Mouse (Mus musculus): ENCODE results near the gene Gm20388.

Gene Gm20388

DNA sequence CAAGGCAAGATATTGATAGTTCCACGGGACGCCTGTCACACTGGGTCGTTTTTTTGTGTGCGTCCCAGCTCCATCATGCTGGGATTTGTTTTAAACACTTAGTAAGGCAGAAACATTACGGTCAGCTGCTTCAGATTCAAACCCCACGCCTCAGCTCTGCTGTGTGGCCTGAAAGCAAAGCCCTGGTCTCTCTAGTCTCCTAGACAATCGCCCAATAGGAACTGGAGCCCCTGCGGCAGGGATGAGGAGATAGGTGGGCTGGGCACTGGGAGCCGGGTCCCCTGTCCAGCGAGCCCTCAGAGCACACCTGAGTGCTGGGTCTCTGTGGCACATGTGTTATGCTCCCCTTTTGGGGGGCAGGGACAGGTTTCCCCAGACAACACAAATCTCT, 267.5 kb downstream of the Gm20388 start:
- no peak for DNase-seq

DNA sequence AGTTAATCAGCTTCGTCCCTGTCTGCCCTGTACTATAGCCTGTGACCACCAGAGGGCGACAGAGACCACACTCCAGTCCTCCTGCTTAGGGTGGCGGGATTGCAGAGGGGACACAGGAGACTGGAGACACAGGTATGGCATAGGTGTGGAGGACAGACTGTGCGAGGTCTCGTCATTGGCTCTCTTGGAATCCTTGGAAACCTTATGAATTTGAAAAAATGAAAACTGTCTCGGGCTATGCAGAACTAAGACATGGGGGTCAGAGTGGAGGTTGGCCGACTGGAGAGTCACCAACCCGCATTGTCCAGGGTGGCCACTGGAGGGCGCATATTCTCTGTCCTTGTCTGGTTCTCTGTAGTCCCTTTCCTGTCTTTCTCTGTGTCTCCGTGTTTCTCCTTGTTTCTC, 268.4 kb downstream of the Gm20388 start:
- DNase-seq = peak; percentile 95

DNA sequence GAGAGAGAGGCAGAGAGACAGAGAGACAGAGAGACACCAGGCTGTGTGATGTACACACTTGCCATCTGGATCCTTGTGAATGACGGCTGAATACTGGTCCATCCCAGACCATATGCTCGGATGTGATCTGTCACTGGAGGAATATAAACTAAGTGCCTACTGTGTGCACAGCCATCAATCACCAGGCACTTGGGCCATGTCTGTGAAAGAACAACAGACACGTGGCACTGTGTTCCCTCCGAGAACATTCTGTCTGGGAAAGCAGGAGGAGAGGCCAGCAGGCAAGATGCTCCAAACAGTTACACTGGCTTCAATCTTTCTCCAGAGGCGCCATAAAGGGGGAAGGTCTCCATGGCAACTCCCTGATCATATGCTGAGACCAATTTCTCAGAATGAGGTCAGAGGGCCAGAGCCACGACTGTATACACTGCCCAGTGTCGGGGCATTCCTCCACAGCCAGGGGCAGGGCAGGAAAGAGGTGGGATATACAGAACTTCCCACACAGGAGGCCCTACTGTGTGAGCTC, 269.9 kb downstream of the Gm20388 start:
- DNase-seq = peak; percentile 46

DNA sequence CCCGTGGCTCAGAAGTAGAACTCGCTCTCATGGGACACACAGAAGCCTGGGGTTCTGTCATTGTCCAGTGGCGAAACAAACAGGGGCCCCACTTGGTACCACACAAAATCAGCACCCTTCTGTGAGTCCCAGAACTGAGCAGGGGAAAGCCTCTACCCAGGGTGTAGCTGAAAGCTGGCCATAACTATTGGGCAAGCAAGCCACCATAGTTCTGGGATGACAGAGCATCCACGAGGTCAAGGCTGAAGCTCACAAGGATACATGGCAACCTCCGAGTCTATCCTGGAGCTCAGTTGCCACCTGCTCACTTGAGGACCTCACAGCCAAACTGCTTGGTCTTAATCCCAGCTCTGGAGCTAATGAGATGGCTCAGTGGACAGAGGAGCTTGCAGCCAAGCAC, 270.6 kb downstream of the Gm20388 start:
- no peak for DNase-seq

DNA sequence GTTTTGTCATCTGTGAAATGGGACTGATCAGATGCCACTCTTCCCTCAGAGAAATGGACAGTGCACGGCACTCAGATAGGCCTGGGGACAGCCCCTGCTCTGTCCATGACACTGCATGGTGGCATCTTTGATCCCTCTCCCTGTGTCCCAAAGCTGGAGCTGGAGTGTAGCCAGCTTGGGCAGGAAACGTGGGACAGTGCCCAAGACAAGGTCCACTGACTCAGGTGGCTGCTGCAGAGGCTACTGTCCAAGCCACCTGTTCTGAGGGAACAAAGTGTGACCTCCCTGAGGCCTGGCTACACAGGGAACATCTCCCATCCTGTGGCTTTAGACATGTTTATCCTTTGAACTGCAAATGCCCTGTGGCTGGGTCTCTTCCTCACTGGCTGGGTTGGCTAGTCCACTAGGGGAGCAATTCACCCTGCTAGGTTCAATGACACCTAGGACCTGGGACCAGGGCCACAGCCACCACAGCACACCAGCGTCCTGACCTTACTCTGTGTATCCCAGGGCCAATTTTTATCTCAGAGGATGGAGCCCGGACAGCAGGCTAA, 271.3 kb downstream of the Gm20388 start:
- no peak for DNase-seq

DNA sequence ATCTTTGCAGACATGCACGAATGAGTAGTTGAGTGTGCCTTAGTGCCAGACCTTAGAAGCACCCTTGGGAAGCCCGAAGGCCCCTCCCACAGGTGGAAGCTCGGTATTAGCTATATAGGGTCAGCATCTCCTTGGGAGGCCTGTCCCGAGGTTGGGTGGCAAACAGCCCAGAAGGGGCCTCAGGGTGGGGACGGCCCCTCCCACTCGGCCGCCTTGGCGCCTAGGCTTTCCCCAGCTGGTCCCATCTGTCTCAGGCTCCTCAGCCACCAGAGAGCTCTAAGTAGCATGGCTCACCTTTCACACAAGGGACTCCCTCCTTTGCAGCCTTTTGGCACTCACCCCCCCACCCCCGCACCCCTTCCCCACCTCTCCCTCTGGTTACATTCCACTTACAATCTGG, 273.7 kb downstream of the Gm20388 start:
- peak; percentile 68 for DNase-seq

DNA sequence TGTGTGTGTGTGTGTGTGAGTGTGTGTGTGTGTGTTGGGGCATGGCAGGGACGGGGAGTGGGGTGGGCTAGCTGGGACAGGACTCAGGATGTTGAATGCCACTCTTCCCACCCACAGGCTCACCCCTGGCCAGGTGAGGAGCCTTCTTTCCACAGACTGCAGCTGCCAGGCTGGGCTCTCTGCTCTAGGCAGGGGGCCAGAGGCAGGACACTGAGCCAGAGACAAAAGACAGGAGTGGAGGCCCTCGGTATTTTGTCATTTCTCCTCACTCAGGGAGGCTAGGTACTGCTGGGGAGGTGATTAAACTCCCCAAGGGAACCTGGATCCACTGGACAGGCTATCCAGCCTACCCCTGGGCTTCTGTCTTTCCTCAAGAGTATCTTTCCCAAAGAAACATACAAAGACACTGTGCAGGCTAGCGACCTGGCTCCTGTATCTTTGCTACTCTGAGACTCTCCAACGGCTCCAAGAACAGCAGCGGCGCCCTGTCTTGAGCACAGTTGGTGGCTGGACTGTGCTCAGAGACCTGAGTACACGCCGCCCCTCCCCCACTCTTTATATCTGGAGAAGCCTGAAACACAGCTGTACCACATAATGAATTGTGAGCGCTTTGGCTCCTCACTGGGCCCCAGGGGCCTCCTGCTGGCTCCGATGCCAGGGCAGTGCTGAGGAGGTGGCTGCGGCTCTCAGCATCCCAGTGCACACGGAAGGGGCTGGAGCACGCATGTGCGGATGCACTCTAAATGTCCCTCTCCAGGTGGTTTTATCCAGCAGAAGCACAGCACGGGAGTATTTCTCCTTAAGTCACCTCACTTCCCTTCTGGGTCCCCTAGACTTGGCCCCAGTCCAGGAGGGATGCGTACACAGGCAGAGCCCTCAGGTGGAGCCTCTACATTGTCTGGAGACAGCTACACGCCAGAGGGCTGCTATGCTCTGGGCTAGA, 274.5 kb downstream of the Gm20388 start:
- peak; percentile 64 for DNase-seq

DNA sequence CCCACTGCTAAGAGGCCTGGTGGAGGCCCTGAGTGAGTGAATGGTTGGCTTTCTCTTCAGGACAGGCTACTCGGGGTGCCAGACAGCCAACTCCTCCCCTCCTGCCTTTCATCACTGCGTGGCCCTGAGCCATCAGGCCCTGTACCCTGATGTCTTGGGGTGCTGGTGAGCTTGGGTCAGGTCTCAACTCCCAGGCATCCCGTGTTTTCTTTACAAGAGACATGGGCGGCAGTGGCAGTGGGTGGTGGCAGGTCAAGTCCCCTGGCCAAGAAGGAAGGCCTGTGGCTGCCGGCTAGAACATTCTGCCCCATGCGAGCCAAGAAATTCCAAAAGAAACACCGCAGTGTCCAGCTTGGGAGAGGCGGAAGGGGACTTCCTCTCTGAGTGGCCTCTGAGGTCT, 275.8 kb downstream of the Gm20388 start:
- peak; percentile 77 for DNase-seq

DNA sequence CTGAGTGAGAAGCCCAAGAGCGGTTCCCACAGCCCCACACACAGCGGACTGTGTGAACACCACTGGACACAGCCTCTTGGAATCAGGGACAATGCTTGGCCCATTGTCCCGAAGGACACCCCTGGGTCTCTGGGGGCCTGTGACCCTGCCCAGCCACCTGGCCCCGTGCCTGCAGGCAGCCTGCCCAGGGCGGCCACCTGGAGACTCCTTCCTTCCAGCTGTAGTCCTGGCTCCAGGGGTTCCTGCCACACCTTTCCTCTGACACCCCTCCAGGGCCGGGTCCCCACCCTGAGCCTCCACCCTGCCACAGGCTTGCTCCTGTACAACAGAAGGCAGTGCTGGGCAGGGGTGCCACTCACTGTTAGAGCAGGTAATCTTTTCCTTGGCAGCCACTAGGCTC, 277.9 kb downstream of the Gm20388 start:
- peak; percentile 53 for DNase-seq

DNA sequence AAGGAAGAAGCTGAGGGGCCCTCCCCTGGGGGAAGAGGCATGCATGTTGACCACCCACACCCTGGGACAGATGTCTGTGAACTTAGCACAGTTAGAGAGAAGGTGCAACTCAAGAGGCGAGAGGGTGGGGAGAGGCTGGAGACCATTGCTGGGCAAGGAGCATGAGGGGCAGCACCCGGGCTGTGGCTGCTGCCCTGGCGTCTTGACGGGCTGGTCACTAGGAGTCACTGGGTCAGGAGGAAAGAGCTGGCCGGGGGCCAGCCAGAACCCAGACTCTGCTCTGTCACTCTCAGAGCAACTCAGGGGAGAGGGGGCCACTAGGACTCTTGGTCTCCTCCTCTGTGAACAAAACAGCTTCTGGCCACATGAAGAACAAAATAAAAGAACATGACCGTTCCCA, 278.8 kb downstream of the Gm20388 start:
- no peak for DNase-seq

DNA sequence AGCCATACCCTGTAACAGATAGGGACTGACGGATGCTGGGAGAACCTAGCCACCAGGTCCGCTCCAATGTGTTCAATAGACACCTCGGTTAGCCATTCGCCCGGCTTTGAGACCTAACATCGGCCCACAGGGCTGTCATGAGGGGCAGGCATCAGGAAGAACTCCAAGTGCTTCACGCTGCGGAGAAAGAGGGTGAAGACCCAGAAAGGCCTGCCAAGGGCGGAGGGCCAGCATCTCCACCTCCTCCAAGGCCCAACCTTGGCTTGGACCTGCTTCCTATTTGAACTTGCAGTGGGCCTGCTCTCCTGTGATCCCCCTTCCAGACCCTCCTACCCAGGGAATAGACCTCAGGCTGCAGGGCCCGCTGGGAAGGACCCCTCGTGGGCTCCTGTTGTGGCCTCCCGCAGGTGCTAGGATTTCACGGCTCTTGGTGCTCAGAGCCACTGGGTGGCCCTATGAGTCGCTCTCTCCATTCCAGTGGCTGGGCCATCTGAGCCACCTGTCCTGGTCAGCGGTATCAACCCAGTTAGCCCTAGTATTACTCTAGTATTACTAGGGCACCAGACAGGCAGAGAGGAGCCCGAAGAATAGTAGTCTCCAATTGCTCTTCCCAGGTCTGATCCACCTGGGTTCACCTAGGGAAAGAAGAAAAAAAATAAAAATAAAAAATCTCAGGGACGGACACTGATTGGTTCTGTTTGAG, 279.6 kb downstream of the Gm20388 start:
- DNase-seq = no peak

DNA sequence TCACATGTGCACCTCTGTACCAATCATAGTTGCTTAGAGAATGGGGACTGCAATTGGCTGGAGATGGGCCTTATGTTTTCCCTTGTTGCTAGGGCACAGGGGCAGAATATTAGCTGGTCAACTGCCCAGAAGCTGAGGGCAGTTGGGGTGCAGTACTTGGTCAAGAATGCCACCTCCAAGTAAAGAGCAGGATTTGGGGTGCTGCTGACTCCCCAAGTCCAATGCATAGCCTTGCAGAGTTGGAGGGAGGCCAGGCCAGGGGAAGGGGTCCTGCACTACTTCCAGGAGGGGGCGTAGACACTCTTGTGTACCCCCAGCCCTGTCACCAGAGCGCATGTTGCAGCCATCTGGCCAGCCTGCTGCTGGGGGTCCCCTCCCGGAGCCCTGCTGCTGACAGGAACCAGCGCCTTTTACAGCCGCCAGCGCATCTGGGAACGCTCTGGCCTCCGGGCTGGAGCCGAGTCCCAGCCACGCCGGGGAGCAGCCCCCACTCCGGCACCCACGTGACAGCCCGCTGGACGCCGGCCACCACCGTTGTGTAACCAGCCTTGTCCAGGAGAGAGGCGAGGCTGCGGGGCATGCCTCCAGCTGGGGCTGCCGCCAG, 280.3 kb downstream of the Gm20388 start:
- peak; percentile 98 for DNase-seq

DNA sequence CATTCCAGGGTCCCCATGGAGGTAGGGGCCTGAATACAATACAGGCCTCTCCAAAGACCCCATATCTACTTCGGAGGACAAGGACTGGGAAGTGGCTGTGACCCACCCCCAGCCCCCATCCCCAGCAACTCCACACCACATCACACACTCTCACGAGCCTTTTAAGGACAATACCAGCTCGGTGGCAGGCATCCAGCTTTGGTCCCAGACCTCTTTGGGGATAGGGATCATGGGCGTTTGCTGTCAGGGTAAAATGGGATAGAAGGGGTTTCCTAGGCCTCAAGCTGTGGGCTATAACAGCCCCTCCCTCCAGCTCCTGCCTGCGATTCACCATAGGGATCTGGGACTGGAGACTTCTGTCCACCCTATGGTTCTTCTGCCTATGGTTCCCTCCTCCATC, 281.0 kb downstream of the Gm20388 start:
- DNase-seq = no peak

DNA sequence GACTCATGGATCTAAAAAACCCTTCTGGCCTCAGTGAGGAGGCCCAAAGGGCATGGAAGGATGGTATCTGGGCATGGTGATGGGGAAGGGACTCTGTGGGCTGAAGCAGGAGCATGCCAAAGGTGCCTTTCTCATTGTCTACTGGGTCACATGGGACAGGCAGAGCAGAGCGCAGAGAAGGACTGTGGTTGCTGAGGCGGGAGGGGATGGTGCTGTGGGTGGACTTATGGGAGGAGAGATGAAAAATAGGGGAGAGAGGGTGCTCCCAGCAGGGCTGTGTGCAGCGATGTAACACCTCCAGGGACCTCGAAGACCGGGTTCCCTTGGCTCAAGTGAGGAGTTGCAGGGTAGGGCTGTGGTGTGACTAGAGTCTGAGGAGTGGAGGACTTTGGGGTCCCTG, 281.5 kb downstream of the Gm20388 start:
- DNase-seq = no peak

DNA sequence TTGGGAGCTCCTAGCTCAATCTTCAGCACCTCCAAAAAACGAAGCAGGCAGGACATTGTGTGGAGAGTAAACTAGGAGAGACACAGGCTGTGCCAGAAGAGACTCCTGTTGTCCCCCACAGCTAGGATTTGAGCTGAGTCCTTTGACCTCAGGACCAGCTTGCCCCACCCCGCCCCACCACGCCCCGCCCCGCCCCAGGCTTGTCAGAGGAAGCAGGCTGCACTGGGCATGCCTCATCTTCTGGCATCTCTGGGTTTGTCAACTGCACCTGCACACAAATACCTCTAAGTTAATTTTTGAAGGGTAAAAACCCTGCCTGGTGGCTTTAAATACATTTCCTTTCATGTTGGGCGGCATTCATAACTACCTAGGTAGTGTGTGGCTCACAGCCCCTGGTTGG, 290.7 kb downstream of the Gm20388 start:
- no peak for DNase-seq

DNA sequence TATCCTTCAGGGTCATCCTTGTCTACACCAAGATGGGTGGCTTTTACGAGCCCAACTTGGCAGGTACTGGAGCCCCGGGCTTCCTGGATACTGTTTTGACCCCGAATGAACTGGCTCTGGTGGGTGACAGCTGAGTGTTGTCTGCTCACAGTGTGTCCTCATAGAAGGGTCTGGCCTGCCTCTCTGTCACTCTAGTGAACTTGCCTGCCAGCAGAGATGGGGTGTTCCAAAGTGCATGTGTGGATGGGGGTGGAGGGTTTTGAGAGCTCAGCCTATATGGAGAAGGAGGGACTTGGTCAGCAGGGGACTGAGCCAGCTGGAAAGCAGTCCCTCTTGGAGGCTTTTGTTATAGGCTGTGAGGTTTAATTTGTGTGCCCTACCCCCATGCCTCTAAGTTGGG, 291.9 kb downstream of the Gm20388 start:
- DNase-seq = peak; percentile 77

DNA sequence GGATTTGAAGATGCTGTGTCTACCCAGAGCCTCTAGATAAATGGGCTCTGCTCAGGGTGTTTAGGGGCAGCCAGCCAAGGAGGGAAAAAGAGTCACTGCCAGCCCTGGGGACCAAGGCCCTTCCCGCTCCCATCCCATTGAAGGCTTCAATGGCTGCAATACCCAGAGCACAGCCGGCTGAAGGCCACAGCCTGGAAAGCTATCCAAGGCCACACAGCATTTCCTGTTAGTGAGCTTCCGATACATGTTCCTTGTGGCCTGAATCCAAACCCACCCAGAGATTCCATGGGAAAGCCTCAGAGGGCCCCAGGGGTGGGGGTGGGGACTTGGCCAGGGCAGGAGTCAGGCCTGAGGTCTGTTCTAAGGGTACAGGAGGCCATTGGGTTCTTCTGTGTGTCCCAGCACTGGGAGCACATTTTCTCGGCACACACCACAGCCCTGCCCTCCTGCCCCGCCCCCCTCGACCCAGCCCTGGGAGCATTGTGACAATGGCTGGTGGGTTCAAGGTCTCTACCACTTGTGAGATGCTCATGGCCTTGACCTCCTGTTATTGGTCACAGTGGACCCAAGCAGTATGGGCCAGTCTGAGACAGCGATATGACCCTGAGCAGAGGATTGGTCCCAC, 294.2 kb downstream of the Gm20388 start:
- peak; percentile 85 for DNase-seq

DNA sequence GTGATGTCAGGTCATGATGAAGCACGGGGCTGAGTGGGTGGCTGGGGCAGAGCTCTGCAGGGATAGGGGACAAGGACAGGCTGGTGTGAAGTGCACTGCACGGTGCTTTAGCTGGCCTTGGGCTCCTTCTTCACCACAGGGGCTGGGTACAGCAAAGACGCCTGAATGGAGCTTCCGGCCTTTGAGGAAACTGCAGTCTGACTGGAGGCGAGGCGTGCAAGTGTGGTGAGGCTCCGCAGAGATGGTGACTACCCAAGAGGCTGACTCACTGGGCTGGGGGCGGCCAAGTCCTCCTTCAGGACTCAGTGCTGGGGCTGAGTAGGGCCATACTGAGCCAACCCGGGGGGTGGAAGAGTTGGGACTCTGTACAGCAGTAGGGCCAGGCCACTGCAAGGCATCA, 295.3 kb downstream of the Gm20388 start:
- DNase-seq = no peak

DNA sequence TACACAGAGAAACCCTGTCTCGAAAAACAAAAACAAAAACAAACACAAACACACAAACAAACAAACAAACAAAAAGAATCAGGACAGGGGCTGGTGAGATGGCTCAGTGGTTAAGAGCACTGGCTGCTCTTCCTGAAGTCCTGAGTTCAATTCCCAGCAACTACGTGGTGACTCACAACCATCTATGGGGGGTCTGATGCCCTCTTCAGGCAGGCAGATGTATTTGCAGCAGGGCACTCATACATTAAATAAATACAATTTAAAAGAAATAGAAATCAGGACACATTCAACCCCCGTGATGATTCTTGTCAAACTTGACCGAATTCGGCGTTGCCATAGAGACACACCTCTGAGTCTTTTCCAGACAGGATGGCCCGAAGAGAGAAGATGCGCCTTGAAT, 296.7 kb downstream of the Gm20388 start:
- DNase-seq = no peak

DNA sequence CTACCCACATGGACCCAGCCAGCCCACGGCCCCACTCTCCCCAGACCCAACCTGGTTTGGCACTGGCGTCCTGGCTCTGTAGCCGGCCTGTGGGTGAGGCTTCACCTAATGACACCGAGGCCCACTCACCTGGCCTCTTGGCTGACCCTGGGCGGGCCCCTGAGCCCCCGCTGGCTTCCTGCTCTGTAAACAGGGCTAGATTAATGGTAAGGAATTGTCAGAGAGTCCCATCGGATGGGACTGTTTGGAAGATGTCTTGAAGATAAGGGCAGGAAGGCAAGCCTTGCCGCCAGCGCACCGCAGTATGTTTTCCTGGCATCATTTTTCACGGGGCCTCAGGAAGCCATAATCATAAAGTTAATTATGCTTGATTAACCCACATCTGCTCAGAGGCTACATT, 297.5 kb downstream of the Gm20388 start:
- no peak for DNase-seq

DNA sequence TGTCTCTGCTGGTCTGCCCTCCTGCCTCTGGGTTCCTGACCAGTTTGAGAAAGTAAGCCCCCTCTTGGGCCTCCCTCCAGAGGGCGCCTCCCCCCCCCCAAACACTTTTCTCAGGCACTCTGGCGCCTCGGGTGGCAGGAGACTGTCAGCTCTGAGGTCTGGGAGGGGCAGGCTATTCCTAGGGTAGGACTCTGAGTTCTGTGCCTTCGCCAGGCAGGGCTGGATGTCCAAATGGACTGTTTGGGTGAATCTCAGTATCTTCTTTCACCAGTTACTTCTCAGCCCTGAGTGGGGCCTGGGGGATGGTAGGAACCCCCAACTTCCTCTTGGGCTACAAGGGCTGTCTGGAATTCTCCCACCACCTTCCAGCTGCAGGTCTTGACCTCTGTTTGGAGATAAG, 300.7 kb downstream of the Gm20388 start:
- DNase-seq = no peak

DNA sequence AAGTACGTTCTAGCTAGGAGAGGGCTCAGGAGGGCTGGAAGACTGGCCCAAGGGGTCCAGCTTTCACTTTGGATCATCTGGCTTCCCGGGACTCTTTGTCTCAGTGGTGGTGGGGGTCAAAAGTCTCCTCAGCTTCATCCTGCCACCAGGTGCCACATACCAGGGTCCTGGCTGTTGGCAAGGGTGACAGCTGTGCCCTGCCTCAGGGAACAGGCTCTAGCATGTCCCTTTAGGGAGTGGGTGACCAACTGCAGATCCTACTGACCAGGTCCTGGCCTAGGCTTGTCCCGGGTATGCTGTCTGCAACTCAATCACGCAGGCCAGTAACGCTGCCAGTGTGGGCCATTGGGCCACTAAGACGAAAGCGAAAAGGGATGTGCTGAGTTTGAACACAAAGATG, 302.0 kb downstream of the Gm20388 start:
- DNase-seq = no peak

DNA sequence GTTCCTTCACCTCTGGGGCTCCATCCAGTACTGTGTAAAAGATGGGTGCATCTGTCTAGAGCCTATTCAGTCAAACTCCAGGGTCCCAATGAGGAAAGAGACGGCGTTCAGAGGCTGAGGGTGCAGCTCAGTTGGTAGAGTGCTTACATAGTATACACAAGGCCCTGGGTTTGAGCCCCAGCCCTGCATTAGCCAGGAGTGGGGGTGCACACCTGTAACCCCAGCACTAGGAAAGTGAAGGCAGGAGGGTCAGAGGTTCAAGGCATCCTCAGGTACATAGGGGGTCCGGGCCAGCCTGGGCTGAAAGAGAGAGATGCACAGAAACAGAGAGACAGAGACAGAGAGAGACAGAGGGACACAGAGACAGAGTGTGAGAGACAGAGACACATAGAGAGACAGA, 302.6 kb downstream of the Gm20388 start:
- no peak for DNase-seq
